Mouse (Mus musculus) A20 (cell line): ENCODE data around the gene Gm17087.

Experiments used
- DNase-seq: peaks from one replicate; pipeline ENCODE4 v3.0.0-alpha.2; 2011; ENCODE audit warnings: low read depth, low spot score

Gene Gm17087

DNA sequence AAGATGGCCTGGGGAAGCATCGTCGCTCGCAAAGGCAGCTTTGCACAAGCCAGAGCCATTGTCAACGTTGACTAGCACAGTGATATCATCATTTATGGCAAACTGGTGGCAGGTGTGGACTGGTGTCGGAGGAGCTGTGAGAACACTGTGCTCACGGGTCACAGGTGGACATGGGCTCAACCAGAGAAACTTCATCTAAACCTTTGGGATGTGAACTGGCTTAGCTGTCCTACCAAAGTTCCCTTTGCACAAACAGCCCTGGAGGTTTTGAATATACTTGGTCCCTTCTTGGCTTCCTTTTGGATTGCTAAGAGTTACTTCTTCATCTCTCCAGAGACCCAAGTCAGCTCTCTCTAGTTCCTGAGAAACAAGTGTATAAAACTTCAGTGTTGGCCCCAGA lies at the start of gene Gm17087:
Gm17087 (minus strand) TSS at position 101 of the 400 bp plus-strand sequence.
- no peak for DNase-seq

DNA sequence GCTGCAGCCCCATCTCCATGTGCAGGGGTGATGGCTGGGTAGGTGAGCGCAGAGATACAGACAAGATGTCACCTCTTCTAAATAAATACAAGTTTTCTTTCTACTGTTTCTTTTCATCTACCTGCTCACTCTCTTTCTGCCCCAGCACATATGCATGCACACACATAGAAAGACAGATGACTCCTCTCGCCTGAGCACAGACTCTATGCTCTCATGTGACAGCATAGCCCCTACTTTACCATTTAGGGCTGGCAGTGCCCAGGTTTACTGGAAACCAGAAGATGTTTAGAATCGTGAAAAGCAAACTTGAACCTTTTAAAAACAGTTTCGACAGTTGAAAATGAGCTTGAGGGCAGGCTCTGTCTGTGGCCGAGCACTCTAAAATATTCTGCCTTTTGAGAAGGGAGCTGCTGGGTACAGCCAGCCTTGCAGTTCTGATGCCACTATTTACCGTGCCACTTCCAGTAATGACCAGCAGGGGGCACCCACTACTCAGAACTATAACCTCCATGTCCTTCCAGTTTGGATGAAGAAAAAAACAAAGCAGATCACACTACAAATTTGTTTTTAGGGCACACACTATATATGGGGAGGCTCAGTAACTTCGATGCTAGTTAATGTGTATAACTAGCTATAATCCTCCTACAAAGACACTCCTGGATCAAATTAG lies 47.3 kb upstream of the Gm17087 start:
- peak; percentile 63 for DNase-seq

DNA sequence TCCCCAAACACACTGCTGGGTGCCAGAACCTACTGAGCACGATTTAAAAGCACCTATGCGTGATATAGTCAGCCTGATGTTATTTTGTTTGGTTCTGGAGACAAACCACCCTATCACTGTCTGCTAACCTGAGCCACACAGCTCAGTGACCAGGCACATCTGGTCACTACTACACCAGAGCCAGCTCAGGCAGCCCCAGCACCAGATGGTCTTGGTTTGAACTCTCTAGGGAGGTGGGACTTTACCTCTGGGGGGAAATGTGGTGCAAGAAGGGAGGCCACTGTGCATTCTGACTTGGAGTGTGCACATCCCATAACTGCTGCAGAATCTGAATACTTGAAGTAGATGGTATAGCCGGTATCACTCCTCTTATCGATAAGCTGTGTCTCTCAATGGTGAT lies 45.2 kb upstream of the Gm17087 start:
- DNase-seq = no peak

GRCm38 (mm10) chr17:8606695-8607094 lies 39.9 kb upstream of the Gm17087 start:
- DNase-seq = no peak

DNA sequence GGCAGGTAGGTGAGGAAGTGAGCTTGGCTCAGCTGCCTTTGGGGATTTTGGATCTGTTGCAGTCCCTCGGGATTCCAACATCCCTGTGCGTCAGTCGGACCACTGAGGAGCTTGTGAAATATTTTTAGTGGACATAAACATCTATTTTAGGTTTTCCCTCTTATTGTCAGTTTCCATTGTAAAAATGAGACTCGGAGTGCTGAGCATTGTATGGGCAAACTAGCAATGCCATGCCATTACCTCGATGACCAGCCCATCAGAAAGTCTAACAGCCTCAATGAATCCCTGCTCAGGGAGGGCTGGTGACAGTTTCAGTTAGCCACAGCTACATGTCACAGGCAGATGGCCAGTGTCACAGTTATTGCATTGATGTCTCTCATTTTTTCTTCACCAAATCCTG lies 39.2 kb upstream of the Gm17087 start:
- no peak for DNase-seq

DNA sequence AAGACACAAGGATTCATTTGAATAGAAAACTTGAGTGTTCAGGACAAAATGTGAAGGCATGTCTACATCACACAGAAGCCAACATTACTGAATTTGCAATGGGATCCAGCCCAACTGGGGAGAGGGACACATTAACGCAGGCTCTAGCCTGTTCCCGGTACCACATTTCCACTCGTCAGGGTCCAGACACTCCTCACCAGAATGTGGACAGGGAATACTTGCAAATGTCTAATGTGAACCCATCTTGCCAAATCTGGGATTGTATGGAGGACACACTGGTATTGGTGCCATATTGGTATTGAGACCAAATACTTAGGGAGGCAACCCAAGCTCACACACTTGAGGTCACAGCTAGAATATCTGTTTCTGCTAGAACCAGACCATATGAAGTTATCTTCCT lies 36.2 kb upstream of the Gm17087 start:
- DNase-seq = no peak

GRCm38 (mm10) chr17:8597790-8598189 lies 31.0 kb upstream of the Gm17087 start:
- DNase-seq = peak; percentile 53

- peak; percentile 38 for DNase-seq
These were observed 25.9 kb upstream of the Gm17087 start for GRCm38 (mm10) chr17:8592427-8593277.

DNA sequence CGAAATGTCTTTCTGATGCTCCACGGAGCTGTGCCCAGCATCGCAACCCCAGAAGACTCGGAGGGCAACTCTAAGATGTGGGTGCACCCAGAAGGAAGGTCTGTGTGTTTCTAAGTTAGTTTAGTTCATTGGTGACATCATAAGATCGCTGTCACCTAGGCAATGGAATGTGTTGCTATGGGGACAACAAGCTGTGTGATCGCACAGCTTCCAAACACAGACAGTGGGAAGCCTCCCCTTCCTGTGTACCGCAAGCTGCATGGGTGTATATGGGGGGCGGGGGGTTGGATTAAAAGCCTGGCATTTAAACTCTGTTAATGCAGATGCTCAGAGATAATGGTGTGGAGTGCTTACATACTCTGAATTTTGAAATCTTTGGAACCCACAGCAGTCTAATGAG lies 14.8 kb upstream of the Gm17087 start:
- no peak for DNase-seq

DNA sequence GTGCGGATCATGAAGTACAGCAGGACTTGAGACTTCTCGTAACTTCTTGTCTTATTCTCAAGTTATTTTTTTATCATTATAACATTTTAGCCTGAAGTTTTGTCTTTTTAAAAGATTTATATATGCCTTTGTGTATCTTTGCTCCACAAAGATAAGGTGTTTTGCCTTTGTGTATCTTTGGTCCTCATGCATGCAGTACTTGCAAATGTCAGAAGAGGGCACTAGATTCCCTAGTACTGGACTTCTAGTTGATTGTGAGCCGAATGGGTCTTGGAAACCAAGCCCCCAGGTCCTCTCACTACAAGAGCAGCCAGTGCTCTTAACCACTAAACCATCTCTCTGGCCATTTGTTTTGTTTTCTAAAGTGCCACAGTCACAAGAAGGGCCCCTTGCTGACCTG lies 13.6 kb upstream of the Gm17087 start:
- DNase-seq = peak; percentile 30

DNA sequence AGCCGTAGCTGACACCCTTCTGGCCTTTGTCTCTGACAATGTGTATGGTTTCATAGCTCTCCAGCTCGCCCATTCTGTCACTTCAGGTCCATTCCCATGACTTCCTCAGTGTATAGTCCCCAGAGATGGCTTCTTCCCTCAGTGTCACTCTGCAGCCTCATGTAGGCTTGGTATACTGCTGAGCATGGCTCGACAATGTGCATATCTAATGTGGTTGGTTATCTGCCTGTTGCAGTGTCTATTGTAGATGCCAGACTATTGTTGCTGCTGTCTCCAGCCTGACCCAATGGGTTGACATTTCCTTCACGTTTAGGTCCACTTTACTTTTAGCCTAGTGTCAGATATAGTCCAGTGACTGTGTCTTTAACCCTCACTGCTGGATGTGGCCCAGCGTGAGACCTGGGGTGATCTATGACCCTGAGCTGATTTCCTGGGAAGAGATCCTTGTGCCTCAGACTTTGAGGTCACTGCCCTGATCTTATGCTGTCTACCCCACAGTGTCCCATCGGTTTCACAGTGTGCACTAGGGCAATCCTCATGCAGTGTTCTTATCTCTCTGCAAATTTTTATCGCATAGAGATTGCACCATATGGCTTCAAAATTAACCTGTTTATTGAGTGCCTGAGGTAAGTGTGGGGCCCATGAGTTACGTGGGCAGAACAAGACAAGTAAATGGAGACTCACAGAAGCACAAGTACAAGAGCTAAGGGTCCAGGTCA lies 7.0 kb upstream of the Gm17087 start:
- DNase-seq = no peak

DNA sequence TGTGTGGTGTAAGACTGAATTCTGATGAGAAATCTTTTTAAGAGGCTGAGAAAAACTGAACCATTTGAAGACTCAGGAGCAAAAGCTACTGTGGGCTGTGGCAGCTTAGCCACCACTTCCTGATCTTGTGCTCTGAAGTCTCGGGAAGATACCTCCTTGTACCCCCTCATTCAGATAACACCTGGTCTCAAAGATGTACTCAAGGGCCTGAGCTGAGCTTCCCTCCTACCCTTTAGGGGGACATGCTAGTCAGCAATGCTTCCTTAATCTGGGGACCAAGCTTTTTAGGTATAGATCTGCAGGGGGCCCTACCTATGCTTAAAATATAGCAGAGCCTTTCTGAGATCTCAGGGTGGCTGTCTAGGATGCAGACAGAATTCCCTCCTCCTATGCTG lies 3.9 kb downstream of the Gm17087 start:
- DNase-seq = no peak

- no peak for DNase-seq
These were observed 4.5 kb downstream of the Gm17087 start for GRCm38 (mm10) chr17:8562101-8562885.

DNA sequence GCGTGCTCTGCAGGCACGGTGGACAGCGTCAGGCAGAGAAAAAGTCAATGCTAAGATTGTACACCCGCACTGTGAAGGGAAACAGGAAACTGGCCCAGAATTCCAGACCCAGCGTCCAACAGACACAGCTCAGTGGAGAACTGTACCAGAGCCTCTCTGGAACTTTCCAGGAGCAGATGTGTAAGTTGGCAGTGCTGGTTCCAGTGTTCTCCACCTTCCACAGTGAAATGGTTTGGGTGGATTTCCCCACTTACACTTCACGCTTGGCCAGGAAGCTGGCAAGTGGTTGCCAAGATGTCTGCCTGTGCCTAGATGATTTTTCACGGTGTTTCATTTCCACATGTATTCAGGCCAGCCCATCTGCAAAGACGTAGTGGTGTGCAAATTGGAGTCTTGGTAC lies 8.8 kb downstream of the Gm17087 start:
- DNase-seq = no peak

- DNase-seq = no peak
These were observed 10.5 kb downstream of the Gm17087 start for GRCm38 (mm10) chr17:8556223-8556622.

DNA sequence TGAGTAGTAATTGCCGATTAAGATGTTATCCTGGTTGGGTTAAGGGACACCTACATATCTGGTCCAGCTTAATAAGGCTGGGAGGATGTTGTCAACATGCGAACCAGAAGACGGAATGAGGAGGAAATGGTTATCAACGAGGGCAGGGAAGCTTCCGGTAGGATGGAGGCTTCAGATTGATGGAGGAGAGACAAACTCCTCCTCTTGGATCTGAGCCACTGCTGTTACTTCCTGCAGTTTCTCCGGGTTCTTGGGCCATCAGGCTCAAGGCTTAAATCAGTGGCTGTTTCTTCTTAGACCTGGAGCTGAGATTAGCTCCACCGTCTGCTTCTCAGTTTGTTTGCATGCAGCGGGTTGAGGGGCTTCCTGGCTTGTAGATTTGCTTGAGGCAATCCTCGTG lies 11.0 kb downstream of the Gm17087 start:
- DNase-seq = no peak

- DNase-seq = no peak
These were observed 12.5 kb downstream of the Gm17087 start for GRCm38 (mm10) chr17:8554219-8554618.

DNA sequence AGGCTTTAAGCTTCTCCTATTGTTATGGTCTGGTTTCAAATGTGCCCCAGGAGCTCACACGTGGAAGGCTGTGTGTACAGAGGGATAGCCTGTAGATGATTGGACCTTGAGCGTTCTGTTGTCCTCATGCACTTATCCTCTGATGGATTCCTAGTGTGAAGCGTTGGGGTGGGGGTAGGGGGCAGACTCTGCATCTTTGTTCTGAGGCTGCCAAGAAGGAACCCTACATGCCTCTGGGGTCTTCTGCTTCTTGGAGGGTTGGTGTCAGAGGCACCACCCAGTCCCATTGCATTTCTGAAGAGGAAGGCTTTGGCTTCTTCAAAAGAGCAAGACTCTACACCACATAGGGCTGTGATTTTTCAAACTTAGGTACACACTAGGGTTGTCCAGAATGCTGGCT lies 13.1 kb downstream of the Gm17087 start:
- no peak for DNase-seq

DNA sequence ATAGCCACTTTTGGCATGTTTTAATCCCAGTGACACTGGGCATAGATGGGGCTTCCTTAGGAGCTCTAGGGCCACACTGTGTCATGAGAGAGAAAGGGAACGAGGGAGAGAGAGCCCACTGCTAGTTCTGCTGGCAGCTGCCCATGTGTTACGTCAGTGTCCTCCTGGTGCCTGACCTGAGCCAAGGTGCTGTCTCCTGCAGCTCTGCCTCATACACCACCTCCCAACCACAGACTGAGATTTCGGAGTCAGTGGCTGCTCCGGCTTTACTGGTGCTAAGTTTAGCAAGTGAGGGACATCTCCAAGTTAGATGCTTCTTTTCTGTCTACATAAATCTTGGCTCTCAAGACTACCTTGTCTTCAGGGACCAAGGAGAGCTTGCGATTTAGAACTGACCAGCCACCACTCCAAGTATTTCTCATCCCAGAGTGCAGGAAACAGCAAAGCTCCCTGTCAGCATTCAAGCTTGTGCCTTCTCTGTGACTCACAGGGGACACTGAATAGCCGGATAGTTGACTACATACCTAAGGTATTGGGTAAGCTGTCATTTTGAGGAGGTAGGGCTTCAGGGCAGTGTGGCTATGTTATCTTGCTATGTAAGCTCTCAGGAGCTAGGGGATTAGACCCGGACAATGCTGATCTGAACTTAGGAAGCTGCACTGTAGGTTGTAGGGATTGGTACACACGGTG lies 14.3 kb downstream of the Gm17087 start:
- DNase-seq = no peak

DNA sequence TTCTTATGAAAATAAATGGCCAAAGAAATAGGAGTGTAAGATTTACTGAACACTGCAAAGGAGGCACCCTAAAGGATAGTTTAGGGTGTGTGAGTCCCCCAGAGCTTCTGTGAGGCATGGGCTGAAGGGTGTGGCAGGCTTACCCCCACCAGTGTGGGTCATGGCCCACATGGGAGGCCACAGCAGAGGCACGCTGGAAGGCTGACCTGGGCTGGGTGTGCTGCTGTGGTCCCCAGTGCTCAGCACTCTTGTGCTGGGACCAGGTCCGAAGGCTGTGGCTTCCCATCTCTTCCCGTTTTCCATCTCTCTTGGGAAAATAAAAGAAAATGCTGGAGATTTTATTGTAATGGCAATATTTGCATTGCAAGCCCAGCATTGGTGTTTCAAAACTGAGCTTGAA lies 15.1 kb downstream of the Gm17087 start:
- DNase-seq = no peak

- DNase-seq = no peak
These were observed 18.0 kb downstream of the Gm17087 start for GRCm38 (mm10) chr17:8548733-8549132.
